Mouse (Mus musculus) urinary bladder, postnatal 0 days (tissue): Measurements from ENCODE around the gene Grm3. TPM values are rescaled to one million over a fixed set of nuclear protein-coding genes. Genes with fewer than 3 reads are reported as not detected.

Source experiments
- polyA plus RNA-seq: library from polyadenylated mRNA; unstranded; fragments of >200 nt; fragmentation: Nextera tagmentation; extraction: Ambion mirVana; gene quantifications from 2 replicates; pipeline ENCODE4 v1.2.1, GENCODE M21; 2015

Grm3 gene
- 0.05 and 0.10 TPM in 2 replicates for polyA plus RNA-seq

DNA sequence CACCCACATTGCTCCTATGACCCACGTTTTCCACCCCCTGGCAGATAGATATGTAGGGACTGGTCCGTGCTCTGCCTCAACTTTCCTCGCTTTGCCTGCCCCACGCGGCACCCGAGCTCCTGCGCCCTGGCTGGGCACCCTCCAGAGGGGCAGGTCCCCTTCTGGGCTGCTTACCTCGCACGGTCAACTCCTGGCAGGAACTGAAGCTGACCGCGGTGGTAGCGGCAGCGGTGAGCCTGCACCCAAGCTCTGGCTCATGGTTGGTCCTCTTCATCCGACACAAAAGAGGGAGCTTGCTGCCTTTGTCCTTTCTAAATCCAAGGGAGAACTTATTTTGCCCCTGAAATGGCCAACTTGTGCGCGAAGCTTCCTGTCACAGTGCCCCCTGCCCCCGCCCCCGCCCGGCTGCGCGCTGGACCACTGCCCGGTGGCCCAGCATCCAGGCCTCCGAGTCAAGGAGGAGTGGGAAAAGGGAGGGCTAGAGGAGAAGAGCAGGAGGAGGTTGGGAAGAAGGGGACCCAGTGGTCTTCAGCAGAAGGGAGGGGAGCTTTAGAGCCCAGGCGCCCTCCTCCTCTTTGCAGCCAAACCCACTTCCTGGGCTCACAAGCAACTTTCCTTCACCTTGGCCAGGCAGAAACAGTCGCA lies at the start of gene Grm3:
Grm3 (minus strand) TSS at position 215 of the 645 bp plus-strand sequence.

